Mouse (Mus musculus): ENCODE measurements at regions not wholly inside any gene's neighbourhood (a gene's known extent, or its start where the extent isn't known, plus 50 kb on each side); places are given as distances from the start of the nearest gene placed in this dataset.
"Not testable (repeated sequence)": the region's sequence is repeated elsewhere in the genome, so short reads cannot be mapped to it uniquely, and the experiment has no call there.

- no peak for ATAC-seq (ENCODE audit: low FRiP score)
- Histone ChIP-seq H3K9ac (no peak overlapping the region), H3K9me3 (no peaks in the 10 kb centered on the region), H3K27ac (no peak overlapping the region), H3K4me2 (no peak overlapping the region), H3K4me3 (replicated peaks) (no peak overlapping the region), H3K4me1 (peaks cover 6% of the 10 kb centered on the region; the same call in 1 of the 2 replicates), H3K36me3 (replicated peaks) (no peaks in the 10 kb centered on the region), H3K27me3 (no peaks in the 10 kb centered on the region)
- WGBS: 72% methylated on average over 5 of the region's 5 CpGs
Measured at GRCm38 (mm10) chr15:60333573-60334306, 317.3 kb upstream of the 4933412E24Rik start.

GRCm38 (mm10) chr15:60317577-60317976 lies 301.2 kb upstream of the 4933412E24Rik start:
- Histone ChIP-seq H3K9me3 (no peaks in the 10 kb centered on the region), H3K27ac (no peak overlapping the region), H3K4me3 (replicated peaks) (no peak overlapping the region), H3K9ac (no peak overlapping the region), H3K4me2 (no peak overlapping the region), H3K27me3 (no peaks in the 10 kb centered on the region), H3K36me3 (replicated peaks) (no peaks in the 10 kb centered on the region), H3K4me1 (no peaks in the 10 kb centered on the region)
- WGBS: 73% methylated on average over 2 of the region's 2 CpGs
- no peak; the same call in 1 of the 2 replicates for ATAC-seq (ENCODE audit: low FRiP score)

- Histone ChIP-seq H3K36me3 (replicated peaks) (no peaks in the 10 kb centered on the region), H3K9ac (no peak overlapping the region), H3K9me3 (no peaks in the 10 kb centered on the region), H3K27ac (no peak overlapping the region), H3K4me2 (no peak overlapping the region), H3K4me1 (peaks cover 6% of the 10 kb centered on the region; the same call in 1 of the 2 replicates), H3K27me3 (no peaks in the 10 kb centered on the region), H3K4me3 (replicated peaks) (no peak overlapping the region)
- WGBS: 79% methylated on average over 5 of the region's 5 CpGs
- ATAC-seq (ENCODE audit: low FRiP score): no peak
Measured at GRCm38 (mm10) chr15:60315210-60315609, 298.8 kb upstream of the 4933412E24Rik start.

- Histone ChIP-seq H3K36me3 (replicated peaks) (no peaks in the 10 kb centered on the region), H3K9ac (no peak overlapping the region), H3K4me1 (peaks cover 10% of the 10 kb centered on the region; the same call in 1 of the 2 replicates), H3K27ac (no peak overlapping the region), H3K9me3 (no peaks in the 10 kb centered on the region), H3K4me2 (no peak overlapping the region), H3K27me3 (no peaks in the 10 kb centered on the region), H3K4me3 (replicated peaks) (no peak overlapping the region)
- ATAC-seq (ENCODE audit: low FRiP score): no peak
- WGBS: 76% methylated on average over 3 of the region's 3 CpGs
Measured at GRCm38 (mm10) chr15:60309909-60310308, 293.5 kb upstream of the 4933412E24Rik start.

- ATAC-seq (ENCODE audit: low FRiP score): peak; percentile 30; the same call in 1 of the 2 replicates
- WGBS: 36% methylated on average over 1 of the region's 1 CpGs
Measured at GRCm38 (mm10) chr15:60308968-60309367, 292.6 kb upstream of the 4933412E24Rik start.

GRCm38 (mm10) chr15:60308126-60308525 lies 291.7 kb upstream of the 4933412E24Rik start:
- Histone ChIP-seq H3K9me3 (no peaks in the 10 kb centered on the region), H3K9ac (no peak overlapping the region), H3K4me3 (replicated peaks) (no peak overlapping the region), H3K36me3 (replicated peaks) (no peaks in the 10 kb centered on the region), H3K27ac (no peak overlapping the region), H3K4me1 (peaks cover 10% of the 10 kb centered on the region; the same call in 1 of the 2 replicates), H3K4me2 (no peak overlapping the region), H3K27me3 (no peaks in the 10 kb centered on the region)
- no peak for ATAC-seq (ENCODE audit: low FRiP score)
- 91% methylated on average over 2 of the region's 2 CpGs for WGBS

More at GRCm38 (mm10) chr15:60308968-60309367, 292.6 kb upstream of the 4933412E24Rik start:
- H3K9ac ChIP-seq: no peak overlapping the region
- H3K4me3 ChIP-seq (replicated peaks): no peak overlapping the region
- H3K9me3 ChIP-seq: no peaks in the 10 kb centered on the region
- H3K4me2 ChIP-seq: no peak overlapping the region
- H3K4me1 ChIP-seq: peaks cover 10% of the 10 kb centered on the region; the same call in 1 of the 2 replicates
- H3K27ac ChIP-seq: no peak overlapping the region
- no peaks in the 10 kb centered on the region for H3K27me3 ChIP-seq
- H3K36me3 ChIP-seq (replicated peaks): no peaks in the 10 kb centered on the region

- Histone ChIP-seq H3K36me3 (replicated peaks) (no peaks in the 10 kb centered on the region), H3K27me3 (no peaks in the 10 kb centered on the region), H3K9me3 (no peaks in the 10 kb centered on the region), H3K9ac (no peak overlapping the region), H3K4me2 (no peak overlapping the region), H3K4me3 (replicated peaks) (no peak overlapping the region), H3K27ac (no peak overlapping the region), H3K4me1 (no peaks in the 10 kb centered on the region)
- ATAC-seq (ENCODE audit: low FRiP score): no peak
- WGBS: 32% methylated on average over 4 of the region's 4 CpGs
Measured at GRCm38 (mm10) chr15:60303501-60303900, 287.1 kb upstream of the 4933412E24Rik start.

- H3K4me2 ChIP-seq: no peak overlapping the region
- H3K27ac ChIP-seq: no peak overlapping the region
- no peaks in the 10 kb centered on the region for H3K36me3 ChIP-seq (replicated peaks)
- WGBS: 89% methylated on average over 4 of the region's 4 CpGs
- no peaks in the 10 kb centered on the region for H3K4me1 ChIP-seq
- no peaks in the 10 kb centered on the region for H3K27me3 ChIP-seq
- no peaks in the 10 kb centered on the region for H3K9me3 ChIP-seq
- no peak overlapping the region for H3K9ac ChIP-seq
- no peak overlapping the region for H3K4me3 ChIP-seq (replicated peaks)
- no peak for ATAC-seq (ENCODE audit: low FRiP score)
Measured at GRCm38 (mm10) chr15:60301939-60302338, 285.5 kb upstream of the 4933412E24Rik start.

- WGBS: 38% methylated on average over 4 of the region's 4 CpGs
- no peak overlapping the region for H3K4me2 ChIP-seq
- H3K36me3 ChIP-seq (replicated peaks): no peaks in the 10 kb centered on the region
- H3K4me3 ChIP-seq (replicated peaks): no peak overlapping the region
- no peak for ATAC-seq (ENCODE audit: low FRiP score)
- H3K27ac ChIP-seq: no peak overlapping the region
- no peaks in the 10 kb centered on the region for H3K27me3 ChIP-seq
- no peak overlapping the region for H3K9ac ChIP-seq
- H3K4me1 ChIP-seq: no peaks in the 10 kb centered on the region
- no peaks in the 10 kb centered on the region for H3K9me3 ChIP-seq
Measured at GRCm38 (mm10) chr15:60285321-60285720, 268.9 kb upstream of the 4933412E24Rik start.

GRCm38 (mm10) chr15:60280378-60280777 lies 264.0 kb upstream of the 4933412E24Rik start:
- 0 out of 2 replicates have a peak overlapping the region, but pooled peaks have one; percentile 5 for H3K27ac ChIP-seq
- H3K4me1 ChIP-seq: no peaks in the 10 kb centered on the region
- no peaks in the 10 kb centered on the region for H3K9me3 ChIP-seq
- no peak overlapping the region for H3K9ac ChIP-seq
- no peaks in the 10 kb centered on the region for H3K27me3 ChIP-seq
- no peak for ATAC-seq (ENCODE audit: low FRiP score)
- H3K4me3 ChIP-seq (replicated peaks): no peak overlapping the region
- H3K36me3 ChIP-seq (replicated peaks): no peaks in the 10 kb centered on the region
- WGBS: 29% methylated on average over 2 of the region's 2 CpGs
- H3K4me2 ChIP-seq: no peak overlapping the region

- not testable (repeated sequence) for H3K27me3 ChIP-seq; H3K4me1 ChIP-seq; H3K27ac ChIP-seq; H3K4me2 ChIP-seq; H3K4me3 ChIP-seq (replicated peaks); ATAC-seq (ENCODE audit: low FRiP score); H3K9ac ChIP-seq; H3K36me3 ChIP-seq (replicated peaks); H3K9me3 ChIP-seq
Measured at GRCm38 (mm10) chr15:60253661-60254060, 237.2 kb upstream of the 4933412E24Rik start.

- 76% methylated on average over 4 of the region's 4 CpGs for WGBS
- H3K4me3 ChIP-seq (replicated peaks): no peak overlapping the region
- ATAC-seq (ENCODE audit: low FRiP score): no peak
- H3K4me2 ChIP-seq: no peak overlapping the region
- no peaks in the 10 kb centered on the region for H3K27me3 ChIP-seq
- H3K9me3 ChIP-seq: no peaks in the 10 kb centered on the region
- no peaks in the 10 kb centered on the region for H3K36me3 ChIP-seq (replicated peaks)
- no peak overlapping the region for H3K9ac ChIP-seq
- H3K4me1 ChIP-seq: no peaks in the 10 kb centered on the region
- H3K27ac ChIP-seq: no peak overlapping the region
Measured at GRCm38 (mm10) chr15:60226335-60226938, 210.0 kb upstream of the 4933412E24Rik start.

GRCm38 (mm10) chr15:60195070-60195469 lies 178.7 kb upstream of the 4933412E24Rik start:
- Histone ChIP-seq H3K4me1 (no peaks in the 10 kb centered on the region), H3K9me3 (no peaks in the 10 kb centered on the region), H3K36me3 (replicated peaks) (no peaks in the 10 kb centered on the region), H3K4me2 (no peak overlapping the region), H3K27me3 (no peaks in the 10 kb centered on the region), H3K27ac (no peak overlapping the region), H3K9ac (no peak overlapping the region), H3K4me3 (replicated peaks) (no peak overlapping the region)
- no peak for ATAC-seq (ENCODE audit: low FRiP score)

All from forebrain, embryonic 12.5 days (tissue).